Mouse (Mus musculus) MEL (cell line): Measurements from ENCODE around the gene Aplp2. TPM values are rescaled to one million over a fixed set of nuclear protein-coding genes. Genes with fewer than 3 reads are reported as not detected.

Source experiments
- DNase-seq: peaks from one replicate; pipeline ENCODE4 v3.0.0; 2011; ENCODE audit warnings: low read depth, low spot score
- H3K27ac ChIP-seq: 2 replicates; pipeline ENCODE4 v1.5.1; 2012; ENCODE audit warnings: low read depth, mild to moderate bottlenecking, control low read depth, low read length, moderate library complexity; ENCODE audit not compliant: control insufficient read depth
- H3K27me3 ChIP-seq, 2 experiments: fragments of 150-350 bp in 1 of 2; sonication (generic) in 1 of 2; 2 replicates each; pipeline ENCODE4 v1.6.1; 2012; ENCODE audit warnings: low read length in 2 of 2, mild to moderate bottlenecking in 2 of 2, improper control_type of control experiment in 1 of 2, moderate library complexity in 1 of 2; ENCODE audit not compliant: insufficient read depth in 2 of 2, control insufficient read depth in 1 of 2
- H3K36me3 ChIP-seq, 2 experiments: 2 replicates each; pipeline ENCODE4 v1.6.1; 2012 to 2014; ENCODE audit warnings: low read length in 2 of 2, improper control_type of control experiment in 1 of 2, inconsistent platforms in 1 of 2, mild to moderate bottlenecking in 1 of 2; ENCODE audit not compliant: insufficient read depth in 2 of 2, control insufficient read depth in 1 of 2
- H3K4me1 ChIP-seq, 2 experiments: fragments of 150-350 bp in 1 of 2; sonication (generic) in 1 of 2; 2 replicates each; pipeline ENCODE4 v1.6.1; 2012; ENCODE audit warnings: low read length in 2 of 2, improper control_type of control experiment in 1 of 2, mild to moderate bottlenecking in 1 of 2; ENCODE audit not compliant: insufficient read depth in 2 of 2, control insufficient read depth in 1 of 2
- H3K4me3 ChIP-seq, 2 experiments: fragments of 150-350 bp in 1 of 2; sonication (generic) in 1 of 2; 2 replicates each; pipeline ENCODE4 v1.5.1; 2012; ENCODE audit warnings: low read depth in 2 of 2, low read length in 2 of 2, mild to moderate bottlenecking in 2 of 2, moderate library complexity in 2 of 2, control low read depth in 1 of 2, improper control_type of control experiment in 1 of 2; ENCODE audit not compliant: control insufficient read depth in 1 of 2, insufficient read depth in 1 of 2
- H3K79me2 ChIP-seq: 2 replicates; pipeline ENCODE4 v1.6.1; 2012; ENCODE audit warnings: mild to moderate bottlenecking, low read length, moderate library complexity; ENCODE audit not compliant: control insufficient read depth, poor library complexity, insufficient read depth
- H3K9ac ChIP-seq: 2 replicates; pipeline ENCODE4 v1.6.1; 2012; ENCODE audit warnings: low read depth, mild to moderate bottlenecking, control low read depth, low read length, moderate library complexity; ENCODE audit not compliant: control insufficient read depth, poor library complexity, severe bottlenecking
- H3K9me3 ChIP-seq: fragments of 150-350 bp; sonication (generic); replicated peaks from 2 replicates; pipeline ENCODE4 v1.6.1; 2012; ENCODE audit warnings: mild to moderate bottlenecking, low read length, improper control_type of control experiment, moderate library complexity; ENCODE audit not compliant: insufficient read depth
- CTCF ChIP-seq, 3 experiments: IDR thresholded peaks in 2 of 3; conservative IDR thresholded peaks in 1 of 3; 2 replicates each; pipeline ENCODE4 v1.5.1; 2011 to 2012; ENCODE audit warnings: low read length in 3 of 3, low read depth in 2 of 3, mild to moderate bottlenecking in 2 of 3, improper control_type of control experiment in 1 of 3, inconsistent platforms in 1 of 3, mixed read lengths in 1 of 3, moderate library complexity in 1 of 3; ENCODE audit not compliant: control insufficient read depth in 1 of 3, insufficient read depth in 1 of 3, poor library complexity in 1 of 3, severe bottlenecking in 1 of 3
- ETS1 ChIP-seq: IDR thresholded peaks from 2 replicates; pipeline ENCODE4 v1.6.1; 2012; ENCODE audit warnings: low read depth, mild to moderate bottlenecking, inconsistent platforms, low read length, improper control_type of control experiment, moderate library complexity
- HCFC1 ChIP-seq: IDR thresholded peaks from 2 replicates; pipeline ENCODE4 v1.6.1; 2012; ENCODE audit warnings: low read depth, mild to moderate bottlenecking, inconsistent platforms, low read length, improper control_type of control experiment, moderate library complexity
- JUND ChIP-seq: IDR thresholded peaks from 2 replicates; pipeline ENCODE4 v1.6.1; 2011; ENCODE audit warnings: low read depth, mild to moderate bottlenecking, improper control_type of control experiment, low read length
- KAT2A ChIP-seq: conservative IDR thresholded peaks from 2 replicates; pipeline ENCODE4 v1.6.1; 2012; ENCODE audit warnings: low read depth, low read length, improper control_type of control experiment, inconsistent platforms
- MAFK ChIP-seq: IDR thresholded peaks from 2 replicates; pipeline ENCODE4 v1.6.1; 2011; ENCODE audit warnings: low read depth, mild to moderate bottlenecking, low read length, improper control_type of control experiment, borderline replicate concordance
- MAZ ChIP-seq: IDR thresholded peaks from 2 replicates; pipeline ENCODE4 v1.6.1; 2012; ENCODE audit warnings: low read depth, mild to moderate bottlenecking, inconsistent platforms, low read length, improper control_type of control experiment
- MXI1 ChIP-seq: IDR thresholded peaks from 2 replicates; pipeline ENCODE4 v1.6.1; 2011; ENCODE audit warnings: mild to moderate bottlenecking, low read depth, low read length, improper control_type of control experiment
- MYC ChIP-seq: IDR thresholded peaks from 2 replicates; pipeline ENCODE4 v1.6.1; 2011; ENCODE audit warnings: low read depth, mild to moderate bottlenecking, low read length, improper control_type of control experiment, moderate library complexity
- NRF1 ChIP-seq: IDR thresholded peaks from 2 replicates; pipeline ENCODE4 v1.6.1; 2014; ENCODE audit warnings: low read depth, mild to moderate bottlenecking, inconsistent platforms, low read length, improper control_type of control experiment, moderate library complexity; ENCODE audit not compliant: poor library complexity, insufficient read depth, severe bottlenecking
- RCOR1 ChIP-seq: IDR thresholded peaks from 2 replicates; pipeline ENCODE4 v1.6.1; 2012; ENCODE audit warnings: low read depth, mild to moderate bottlenecking, inconsistent platforms, low read length, improper control_type of control experiment
- SMC3 ChIP-seq: IDR thresholded peaks from 2 replicates; pipeline ENCODE4 v1.6.1; 2011; ENCODE audit warnings: low read depth, low read length, improper control_type of control experiment
- UBTF ChIP-seq: IDR thresholded peaks from 2 replicates; pipeline ENCODE4 v1.6.1; 2012; ENCODE audit warnings: low read depth, mild to moderate bottlenecking, inconsistent platforms, low read length, improper control_type of control experiment, moderate library complexity, borderline replicate concordance; ENCODE audit not compliant: insufficient read depth
- USF1 ChIP-seq: IDR thresholded peaks from 2 replicates; pipeline ENCODE4 v1.6.1; 2014; ENCODE audit warnings: low read depth, mild to moderate bottlenecking, inconsistent platforms, low read length, improper control_type of control experiment, moderate library complexity
- USF2 ChIP-seq, 2 experiments: IDR thresholded peaks; 2 replicates each; pipeline ENCODE4 v1.6.1; 2011 to 2012; ENCODE audit warnings: improper control_type of control experiment in 2 of 2, low read length in 2 of 2, borderline replicate concordance in 1 of 2, inconsistent platforms in 1 of 2, low read depth in 1 of 2, mild to moderate bottlenecking in 1 of 2; ENCODE audit not compliant: insufficient read depth in 1 of 2
- ZC3H11A ChIP-seq: IDR thresholded peaks from 2 replicates; pipeline ENCODE4 v1.6.1; 2012; ENCODE audit warnings: low read depth, mild to moderate bottlenecking, inconsistent platforms, low read length, improper control_type of control experiment
- polyA plus RNA-seq, 2 experiments: library from polyadenylated mRNA; stranded (reverse) in 1 of 2; unstranded in 1 of 2; fragments of >175 nt in 1 of 2; fragments of >200 nt in 1 of 2; gene quantifications; 2 replicates each; pipeline versions ENCODE4 v1.2.1 to v1.2.4; 2012; ENCODE audit warnings: low replicate concordance in 2 of 2, low read depth in 1 of 2; ENCODE audit not compliant: insufficient read length in 2 of 2, insufficient read depth in 1 of 2, missing spikeins in 1 of 2
- total RNA-seq: library from RNA; depleted of rRNA; stranded (reverse); fragments of 300-350 nt; gene quantifications from 2 replicates; pipeline ENCODE4 v1.2.3, GENCODE M21; 2012

The Aplp2 gene
- total and polyA plus RNA-seq, 3 experiments: 37.6 to 60.6 TPM; not detected in 1

- no peak for DNase-seq
- H3K9me3 ChIP-seq: no peaks in the 10 kb centered on the region
- H3K79me2 ChIP-seq: no peaks in the 10 kb centered on the region
- H3K4me1 ChIP-seq: peaks cover under 1 to 2% of the 10 kb centered on the region in 2 experiments; a peak in 2 of 4 replicates
- H3K4me3 ChIP-seq: no peak overlapping the region
- no peak overlapping the region for H3K27ac ChIP-seq
- H3K36me3 ChIP-seq: peaks cover 0 to 2% of the 10 kb centered on the region in 2 experiments; a peak in 2 of 4 replicates
- H3K9ac ChIP-seq: no peak overlapping the region
- no peaks in the 10 kb centered on the region for H3K27me3 ChIP-seq
- TF ChIP-seq MAZ (no peak), JUND (no peak), HCFC1 (no peak), SMC3 (no peak), RCOR1 (no peak), ETS1 (no peak), ZC3H11A (no peak), MXI1 (no peak), MAFK (no peak), MYC (no peak), NRF1 (no peak)
These were observed 29.6 kb upstream of the Aplp2 start for GRCm38 (mm10) chr9:31241208-31241699.

GRCm38 (mm10) chr9:31240522-31241207, 29.1 kb upstream of the Aplp2 start:
- Histone ChIP-seq H3K9ac (no peak overlapping the region), H3K4me3 (no peak overlapping the region), H3K4me1 (peaks cover 2 to 5% of the 10 kb centered on the region in 2 experiments; a peak in 2 of 4 replicates), H3K27me3 (no peaks in the 10 kb centered on the region), H3K9me3 (no peaks in the 10 kb centered on the region), H3K79me2 (no peaks in the 10 kb centered on the region), H3K27ac (no peak overlapping the region), H3K36me3 (peaks cover 0 to 2% of the 10 kb centered on the region in 2 experiments; a peak in 2 of 4 replicates)
- no peak for TF ChIP-seq CTCF (IDR thresholded peaks at IDR 0.05 in 2 of 3, conservative IDR thresholded peaks at IDR 0.05 in 1 of 3; ENCODE audit: control insufficient read depth in 1 of 3, insufficient read depth in 1 of 3, low read depth in 2 of 3, low read length in 3 of 3, poor library complexity in 1 of 3, severe bottlenecking in 1 of 3)
- TF ChIP-seq USF2 (IDR thresholded peaks at IDR 0.05; ENCODE audit: borderline replicate concordance in 1 of 2, insufficient read depth in 1 of 2, low read depth in 1 of 2, low read length in 2 of 2): no peak
- no peak for TF ChIP-seq MAZ
- no peak for TF ChIP-seq UBTF
- TF ChIP-seq USF1: no peak
- TF ChIP-seq KAT2A: no peak
- DNase-seq: no peak
